Mouse (Mus musculus) spleen, adult 2 months (tissue): ENCODE measurements around the gene Carhsp1.

ENCODE experiments used
- CTCF ChIP-seq: fragments of 200-500 bp; IDR thresholded peaks from 2 replicates; pipeline ENCODE4 v1.5.1; 2011; ENCODE audit warnings: mild to moderate bottlenecking, inconsistent platforms; ENCODE audit not compliant: insufficient read depth, insufficient read length, insufficient replicate concordance; ENCODE audit errors: extremely low read depth
- POLR2A ChIP-seq: fragments of 200-500 bp; IDR thresholded peaks from 2 replicates; pipeline ENCODE4 v1.6.1; 2011; ENCODE audit warnings: low read depth, low read length, inconsistent platforms

GRCm38 (mm10) chr16:8680470-8680869 is 8.5 kb upstream of the Carhsp1 start, which contains the start of gene Gm5767:
- TF ChIP-seq CTCF (no peak), POLR2A (no peak)
